Mouse (Mus musculus) liver, embryonic 14.5 days (tissue): ENCODE data around the gene Olfr1217. TPM values are rescaled to one million over a fixed set of nuclear protein-coding genes. Genes with fewer than 3 reads are reported as not detected.
"Not testable (repeated sequence)": the region's sequence is repeated elsewhere in the genome, so short reads cannot be mapped to it uniquely, and the experiment has no call there.

Experiments used
- ATAC-seq: fragments of 200-750 bp; cut with Nextera tagmentation; 2 replicates; pipeline ENCODE4 v1.8.0; 2017; ENCODE audit warnings: moderate number of reproducible peaks, mild to moderate bottlenecking, moderate library complexity; ENCODE audit not compliant: insufficient read depth
- DNase-seq, 3 experiments: peaks; one replicate each; pipeline ENCODE4 v3.0.0-alpha.2; 2012 to 2013; ENCODE audit warnings: low read depth in 3 of 3, low spot score in 3 of 3
- H3K27ac ChIP-seq: fragments of 300-500 bp; sonication (generic); 2 replicates; pipeline ENCODE4 v1.5.1; 2014; ENCODE audit warnings: moderate library complexity, mild to moderate bottlenecking, control low read depth, inconsistent platforms
- H3K27me3 ChIP-seq: fragments of 300-500 bp; sonication (generic); 2 replicates; pipeline ENCODE4 v1.6.1; 2014; ENCODE audit warnings: mild to moderate bottlenecking, low read length, moderate library complexity; ENCODE audit not compliant: control insufficient read depth, insufficient read depth
- H3K36me3 ChIP-seq: fragments of 300-500 bp; sonication (generic); replicated peaks from 2 replicates; pipeline ENCODE4 v1.6.1; 2014; ENCODE audit warnings: low read depth; ENCODE audit not compliant: control insufficient read depth, insufficient read depth
- H3K4me1 ChIP-seq, 2 experiments: fragments of 200-500 bp in 1 of 2; fragments of 300-500 bp in 1 of 2; sonication (generic) in 1 of 2; replicated peaks; 2 replicates each; pipeline ENCODE4 v1.6.1; 2012 to 2014; ENCODE audit warnings: antibody characterized with exemption in 1 of 2, inconsistent platforms in 1 of 2, low read length in 1 of 2; ENCODE audit not compliant: control insufficient read depth in 2 of 2, insufficient read depth in 2 of 2
- H3K4me2 ChIP-seq: fragments of 300-500 bp; sonication (generic); 2 replicates; pipeline ENCODE4 v1.6.1; 2014; ENCODE audit warnings: low read depth, mild to moderate bottlenecking, control low read depth, moderate library complexity
- H3K4me3 ChIP-seq, 2 experiments: fragments of 200-500 bp in 1 of 2; fragments of 300-500 bp in 1 of 2; sonication (generic) in 1 of 2; 2 replicates each; pipeline ENCODE4 v1.5.1; 2012 to 2014; ENCODE audit warnings: low read depth in 2 of 2, low read length in 2 of 2, mild to moderate bottlenecking in 2 of 2, control low read depth in 1 of 2, inconsistent platforms in 1 of 2, moderate library complexity in 1 of 2; ENCODE audit not compliant: insufficient read depth in 1 of 2
- H3K9ac ChIP-seq: fragments of 300-500 bp; sonication (generic); replicated peaks from 2 replicates; pipeline ENCODE4 v1.6.1; 2014; ENCODE audit warnings: mild to moderate bottlenecking, control low read depth, moderate library complexity
- H3K9me3 ChIP-seq: fragments of 300-500 bp; sonication (generic); 2 replicates; pipeline ENCODE4 v1.6.1; 2016; ENCODE audit warnings: low read length, mixed read lengths; ENCODE audit not compliant: control insufficient read depth
- CTCF ChIP-seq: IDR thresholded peaks from 2 replicates; pipeline ENCODE4 v1.5.1; 2016; ENCODE audit warnings: antibody characterized with exemption, low read depth, control low read depth
- EP300 ChIP-seq: IDR thresholded peaks from 2 replicates; pipeline ENCODE4 v1.6.1; 2016; ENCODE audit warnings: antibody characterized with exemption, low read depth
- WGBS: fragments of 180-500 bp; shearing (Covaris S2); extraction: QIAGEN DNeasy Blood & Tissue Kit; methylation state at CpG from one replicate; pipeline ENCODE4 v1.1.7; 2014; ENCODE audit not compliant: insufficient replicate concordance; 5-methylcytosine and 5-hydroxymethylcytosine counted together
- polyA plus RNA-seq, 2 experiments: library from polyadenylated mRNA; depleted of rRNA in 1 of 2; stranded (reverse) in 1 of 2; unstranded in 1 of 2; fragments of >200 nt; fragmentation: Nextera tagmentation in 1 of 2; extraction: Ambion mirVana in 1 of 2; gene quantifications; 2 replicates each; pipeline versions ENCODE4 v1.2.1 to v1.2.3; 2012 to 2014

Olfr1217 gene
- polyA plus RNA-seq (2012; rRNA removed): not detected in 2 replicates
- polyA plus RNA-seq (2014; fragmentation: Nextera tagmentation; extraction: Ambion mirVana): not detected in 2 replicates

DNA sequence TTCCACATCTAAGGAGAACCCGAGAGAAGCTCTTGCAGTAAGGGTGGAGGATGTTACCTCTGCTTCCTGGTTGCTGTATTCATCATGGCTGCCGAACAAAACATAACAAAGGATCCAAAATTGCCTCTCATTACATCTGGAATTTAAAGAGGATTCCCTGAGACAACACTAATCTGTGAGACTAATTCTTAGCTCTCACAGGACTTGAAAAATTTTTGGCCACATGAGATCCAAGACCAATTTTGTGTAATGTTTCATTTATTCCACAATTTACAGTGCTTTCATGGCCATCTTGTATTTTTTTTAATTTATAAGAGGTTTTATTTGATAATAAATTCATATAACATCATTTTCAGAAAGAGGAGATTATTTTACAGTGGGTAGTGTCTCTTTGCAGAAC lies at the start of gene Olfr1217:
Olfr1217 (minus strand) TSS at position 101 of the 400 bp plus-strand sequence.
- 44% methylated on average over 2 of the region's 2 CpGs for WGBS
- Histone ChIP-seq H3K4me3 (no peak within 1 kb of the TSS), H3K36me3 (no peaks in the 10 kb centered on the region), H3K27ac (no peak within 1 kb of the TSS), H3K27me3 (no peaks in the 10 kb centered on the region), H3K9me3 (no peaks in the 10 kb centered on the region), H3K4me1 (no peaks in the 10 kb centered on the region), H3K9ac (no peak within 1 kb of the TSS), H3K4me2 (no peak within 1 kb of the TSS)
- TF ChIP-seq EP300 (no peak), CTCF (no peak)
- no peak for ATAC-seq
- no peak for DNase-seq

DNA sequence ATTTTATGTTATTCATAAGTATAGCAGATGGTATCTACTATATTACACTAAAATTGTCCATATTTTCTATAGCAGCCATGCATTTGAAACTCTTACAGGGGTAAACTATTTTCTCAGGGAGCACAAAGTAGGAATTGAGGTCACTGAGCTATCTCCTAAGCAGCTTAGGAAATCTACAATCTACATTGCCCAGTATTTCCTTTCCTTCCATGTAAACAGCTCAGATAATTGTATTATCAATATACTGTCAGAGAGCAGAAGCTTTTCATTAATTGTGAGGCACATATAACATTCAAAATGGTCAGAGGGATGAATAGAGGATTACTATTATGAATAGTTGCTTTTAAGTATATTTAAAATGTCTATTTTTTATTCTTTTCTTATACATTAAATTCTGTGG lies 49.6 kb upstream of the Olfr1217 start:
- Histone ChIP-seq H3K27ac (no peak overlapping the region), H3K4me2 (no peak overlapping the region), H3K4me3 (no peak overlapping the region), H3K36me3 (no peaks in the 10 kb centered on the region), H3K27me3 (no peaks in the 10 kb centered on the region), H3K4me1 (no peaks in the 10 kb centered on the region), H3K9me3 (no peaks in the 10 kb centered on the region), H3K9ac (no peak overlapping the region)
- ATAC-seq (no peak), DNase-seq (no peak)
- TF ChIP-seq EP300 (no peak), CTCF (no peak)

DNA sequence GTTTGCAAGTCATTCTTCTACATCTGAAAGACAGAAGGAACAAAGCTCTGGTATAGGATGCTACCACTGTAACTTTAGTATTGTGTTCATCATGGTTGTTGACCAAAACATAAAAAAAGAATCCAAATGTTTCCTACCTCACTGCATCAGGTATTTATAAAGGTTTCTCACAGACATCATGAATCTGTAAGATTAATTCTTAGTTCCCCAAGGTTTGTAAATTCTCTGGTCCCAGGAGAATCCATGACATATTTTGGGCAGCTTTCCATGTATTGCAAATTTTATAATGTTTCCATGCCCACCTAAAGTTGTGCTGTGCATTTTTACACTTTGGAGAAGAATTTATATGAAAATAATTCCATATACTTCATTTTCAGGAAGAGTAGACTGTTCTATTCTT lies 29.2 kb upstream of the Olfr1217 start, which contains the start of gene Olfr1218:
Olfr1218 (minus strand) TSS at position 101 of the 400 bp plus-strand sequence.
- no peak for ATAC-seq
- no peak within 1 kb of the TSS for H3K4me2 ChIP-seq
- no peak within 1 kb of the TSS for H3K4me3 ChIP-seq
- no peaks in the 10 kb centered on the region for H3K9me3 ChIP-seq
- no peak within 1 kb of the TSS for H3K9ac ChIP-seq
- TF ChIP-seq EP300 (no peak), CTCF (no peak)
- DNase-seq: no peak
- H3K4me1 ChIP-seq: no peaks in the 10 kb centered on the region
- H3K27ac ChIP-seq: no peak within 1 kb of the TSS
- H3K27me3 ChIP-seq: no peaks in the 10 kb centered on the region
- no peaks in the 10 kb centered on the region for H3K36me3 ChIP-seq

DNA sequence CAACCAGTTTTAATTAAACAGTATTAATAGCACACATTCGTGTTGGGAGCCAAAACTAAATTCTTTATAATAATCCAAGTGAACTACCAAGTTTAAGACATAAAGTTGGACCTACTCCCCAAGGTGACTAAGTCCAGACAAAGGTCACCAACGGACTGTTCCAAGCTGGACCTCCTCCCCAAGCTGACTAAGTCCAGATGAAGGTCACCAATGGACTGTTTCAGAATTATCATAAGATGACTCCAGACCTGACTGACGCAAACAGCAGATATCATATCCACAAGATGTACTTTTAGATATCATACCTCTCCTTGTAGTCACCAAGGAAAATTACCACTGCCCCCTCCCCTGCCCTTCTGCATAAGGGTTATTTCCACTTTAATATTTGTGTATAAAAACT lies 10.4 kb downstream of the Olfr1217 start:
- H3K9me3 ChIP-seq, ATAC-seq, H3K4me1 ChIP-seq, H3K27ac ChIP-seq, H3K4me2 ChIP-seq, DNase-seq, H3K27me3 ChIP-seq, H3K9ac ChIP-seq, H3K36me3 ChIP-seq, H3K4me3 ChIP-seq: not testable (repeated sequence)
- WGBS: 44% methylated on average over 3 of the region's 3 CpGs

DNA sequence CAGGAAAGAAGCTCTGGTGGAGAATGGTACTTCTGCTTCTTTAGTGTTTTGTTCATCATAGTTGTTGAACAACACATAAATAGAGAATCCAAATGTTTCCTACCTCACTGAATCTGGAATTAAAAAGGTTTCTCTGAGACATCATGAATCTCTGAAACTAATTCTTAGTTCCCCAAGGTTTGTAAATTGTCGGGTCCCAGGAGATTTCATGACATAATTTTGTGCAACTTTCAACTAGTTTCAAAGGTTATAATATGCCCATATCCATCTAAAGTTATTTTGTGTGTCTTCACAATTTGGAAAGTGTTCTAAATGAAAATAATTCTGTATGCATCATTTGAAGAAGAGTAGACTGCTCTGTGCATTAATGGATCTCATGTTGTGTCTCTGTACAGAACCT lies 13.6 kb downstream of the Olfr1217 start, which contains the start of gene Olfr1216:
Olfr1216 (minus strand) TSS at position 101 of the 400 bp plus-strand sequence.
- H3K4me1 ChIP-seq: no peaks in the 10 kb centered on the region
- no peak within 1 kb of the TSS for H3K4me3 ChIP-seq
- no peaks in the 10 kb centered on the region for H3K27me3 ChIP-seq
- no peak within 1 kb of the TSS for H3K27ac ChIP-seq
- WGBS: 39% methylated on average over 1 of the region's 1 CpGs
- no peaks in the 10 kb centered on the region for H3K9me3 ChIP-seq
- no peak within 1 kb of the TSS for H3K9ac ChIP-seq
- TF ChIP-seq EP300 (no peak), CTCF (no peak)
- H3K36me3 ChIP-seq: no peaks in the 10 kb centered on the region
- DNase-seq (no peak), ATAC-seq (no peak)
- H3K4me2 ChIP-seq: no peak within 1 kb of the TSS
